Mouse (Mus musculus) ovary, postnatal 36 days (tissue): ENCODE data around the gene Ddb2.
A peak's percentile ranks its signal among the peaks of the same experiment; 100 is the strongest.
"Not testable (repeated sequence)": the region's sequence is repeated elsewhere in the genome, so short reads cannot be mapped to it uniquely, and the experiment has no call there.

ENCODE experiments used
- DNase-seq: peaks from one replicate; pipeline ENCODE4 v3.0.0; 2022; ENCODE audit warnings: low spot score, mixed read lengths

Ddb2 gene

GRCm38 (mm10) chr2:91255661-91256150 lies 18.9 kb upstream of the Ddb2 start, which contains the start of gene Pacsin3:
Pacsin3 (plus strand) TSS chr2:91255954.
- DNase-seq: peak; percentile 51

- no peak for DNase-seq
These were observed 18.1 kb upstream of the Ddb2 start for GRCm38 (mm10) chr2:91254725-91255380.

- DNase-seq: no peak
These were observed 15.7 kb upstream of the Ddb2 start for GRCm38 (mm10) chr2:91252512-91252911.

- no peak for DNase-seq
These were observed 15.2 kb upstream of the Ddb2 start for GRCm38 (mm10) chr2:91252001-91252400.

- DNase-seq: no peak
These were observed 11.6 kb upstream of the Ddb2 start for GRCm38 (mm10) chr2:91248366-91248765.

- DNase-seq: no peak
These were observed 7.9 kb upstream of the Ddb2 start for GRCm38 (mm10) chr2:91244557-91245228.

- DNase-seq: no peak
These were observed 6.6 kb upstream of the Ddb2 start for GRCm38 (mm10) chr2:91243416-91243815.

- no peak for DNase-seq
These were observed 5.8 kb upstream of the Ddb2 start for GRCm38 (mm10) chr2:91242547-91242946.

GRCm38 (mm10) chr2:91237511-91238080 lies 814 bp upstream of the Ddb2 start:
- not testable (repeated sequence) for DNase-seq

GRCm38 (mm10) chr2:91229735-91230134 lies 7.0 kb downstream of the Ddb2 start:
- no peak for DNase-seq

GRCm38 (mm10) chr2:91223614-91224013 lies 13.2 kb downstream of the Ddb2 start:
- no peak for DNase-seq

GRCm38 (mm10) chr2:91220501-91220900 lies 16.3 kb downstream of the Ddb2 start:
- no peak for DNase-seq

GRCm38 (mm10) chr2:91217032-91217431 lies 19.8 kb downstream of the Ddb2 start:
- DNase-seq: no peak

- DNase-seq: no peak
These were observed 23.5 kb downstream of the Ddb2 start for GRCm38 (mm10) chr2:91213311-91213710.

GRCm38 (mm10) chr2:91206254-91206775 lies 30.5 kb downstream of the Ddb2 start:
- DNase-seq: no peak

- no peak for DNase-seq
These were observed 33.7 kb downstream of the Ddb2 start for GRCm38 (mm10) chr2:91202972-91203656.

GRCm38 (mm10) chr2:91202222-91202971 lies 34.4 kb downstream of the Ddb2 start, which contains the start of the genes Nr1h3 and Acp2:
Nr1h3 (minus strand) TSS chr2:91202834.
Acp2 (plus strand) TSS chr2:91202885.
- DNase-seq: peak; percentile 95

- DNase-seq: no peak
These were observed 37.9 kb downstream of the Ddb2 start for GRCm38 (mm10) chr2:91198888-91199287.

- DNase-seq: no peak
These were observed 40.2 kb downstream of the Ddb2 start for GRCm38 (mm10) chr2:91196577-91197001.

GRCm38 (mm10) chr2:91194624-91195332 lies 42.0 kb downstream of the Ddb2 start:
- DNase-seq: peak; percentile 76

- DNase-seq: no peak
These were observed 46.3 kb downstream of the Ddb2 start for GRCm38 (mm10) chr2:91190501-91190900.
